Mouse (Mus musculus): ENCODE measurements around the gene Ankrd40.

Gene Ankrd40

GRCm38 (mm10) chr11:94323271-94323925 lies 4.4 kb upstream of the Ankrd40 start:
- DNase-seq = no peak

- DNase-seq = no peak
Observed at GRCm38 (mm10) chr11:94324618-94325017, 3.2 kb upstream of the Ankrd40 start.

- DNase-seq = peak; percentile 71 to 74
Observed at GRCm38 (mm10) chr11:94326961-94327411, 815 bp upstream of the Ankrd40 start.

GRCm38 (mm10) chr11:94328644-94329025 lies 834 bp downstream of the Ankrd40 start:
- no peak for DNase-seq

- peak; percentile 62 to 79 for DNase-seq
Observed at GRCm38 (mm10) chr11:94329270-94329891, 1.6 kb downstream of the Ankrd40 start.

- DNase-seq = no peak
Observed at GRCm38 (mm10) chr11:94330211-94330610, 2.4 kb downstream of the Ankrd40 start.

- no peak for DNase-seq
Observed at GRCm38 (mm10) chr11:94332726-94333125, 4.9 kb downstream of the Ankrd40 start.

GRCm38 (mm10) chr11:94334386-94334968 lies 6.7 kb downstream of the Ankrd40 start:
- no peak for DNase-seq

GRCm38 (mm10) chr11:94336551-94336950 lies 8.8 kb downstream of the Ankrd40 start:
- DNase-seq = no peak

- no peak for DNase-seq
Observed at GRCm38 (mm10) chr11:94338347-94338746, 10.5 kb downstream of the Ankrd40 start.

- DNase-seq = peak; percentile 64 to 77
Observed at GRCm38 (mm10) chr11:94339732-94340585, 12.2 kb downstream of the Ankrd40 start.

- no peak for DNase-seq
Observed at GRCm38 (mm10) chr11:94340948-94341933, 13.4 kb downstream of the Ankrd40 start.

- peak; percentile 29 to 30 for DNase-seq
Observed at GRCm38 (mm10) chr11:94342114-94342905, 14.5 kb downstream of the Ankrd40 start.

- DNase-seq = peak; percentile 49 to 63
Observed at GRCm38 (mm10) chr11:94343955-94344358, 16.2 kb downstream of the Ankrd40 start.

- DNase-seq = no peak
Observed at GRCm38 (mm10) chr11:94344470-94344869, 16.7 kb downstream of the Ankrd40 start.

GRCm38 (mm10) chr11:94345926-94346325 lies 18.1 kb downstream of the Ankrd40 start:
- no peak for DNase-seq

GRCm38 (mm10) chr11:94346611-94347010 lies 18.8 kb downstream of the Ankrd40 start:
- DNase-seq = no peak

- DNase-seq = no peak
Observed at GRCm38 (mm10) chr11:94347063-94347575, 19.3 kb downstream of the Ankrd40 start.

GRCm38 (mm10) chr11:94349839-94350238 lies 22.0 kb downstream of the Ankrd40 start:
- no peak for DNase-seq

- no peak for DNase-seq
Observed at GRCm38 (mm10) chr11:94350337-94350736, 22.5 kb downstream of the Ankrd40 start.

- DNase-seq = no peak
Observed at GRCm38 (mm10) chr11:94351094-94351493, 23.3 kb downstream of the Ankrd40 start.

Measured in cerebellum, postnatal 25 days (tissue).